Mouse (Mus musculus) stomach, adult 2 months (tissue): Measurements from ENCODE around the gene Aldh1a7. TPM values are rescaled to one million over a fixed set of nuclear protein-coding genes. Genes with fewer than 3 reads are reported as not detected.

Experiments
- polyA plus RNA-seq: library from polyadenylated mRNA; depleted of rRNA; stranded (reverse); fragments of >200 nt; gene quantifications from 2 replicates; pipeline ENCODE4 v1.2.3, GENCODE M21; 2012; rRNA removed

Gene Aldh1a7
- 0.92 and 2.3 TPM in 2 replicates for polyA plus RNA-seq

GRCm38 (mm10) chr19:20727381-20727780 is at the start of gene Aldh1a7:
Gene Aldh1a7 (minus strand): TSS chr19:20727562.

Other genes with a start within 250 kb of the Aldh1a7 start
- 6.8 and 10.5 TPM in 2 replicates for gene Aldh1a1, start 234.8 kb downstream of the Aldh1a7 start, polyA plus RNA-seq
- gene Tmc1, start 226.6 kb upstream of the Aldh1a7 start, polyA plus RNA-seq: not detected in 2 replicates